Mouse (Mus musculus) CH12.LX (cell line): ENCODE measurements at regions not wholly inside any gene's neighbourhood (a gene's known extent, or its start where the extent isn't known, plus 50 kb on each side); places are given as distances from the start of the nearest gene placed in this dataset.

Experiments used
- DNase-seq: peaks from one replicate; pipeline ENCODE4 v3.0.0-alpha.2; 2013; ENCODE audit errors: extremely low read depth
- H3K27ac ChIP-seq: 2 replicates; pipeline ENCODE4 v1.5.1; 2012; ENCODE audit warnings: low read depth, mild to moderate bottlenecking, control low read depth, moderate library complexity; ENCODE audit not compliant: insufficient read depth
- H3K27me3 ChIP-seq: replicated peaks from 2 replicates; pipeline ENCODE3; 2012; ENCODE audit warnings: inconsistent platforms
- H3K36me3 ChIP-seq, 2 experiments: replicated peaks in 1 of 2; 2 replicates each; pipeline versions ENCODE3 to v1.6.1; 2012; ENCODE audit warnings: inconsistent platforms in 1 of 2, low read length in 1 of 2, mild to moderate bottlenecking in 1 of 2, mixed read lengths in 1 of 2, moderate library complexity in 1 of 2; ENCODE audit not compliant: control insufficient read depth in 1 of 2, insufficient read depth in 1 of 2
- H3K4me1 ChIP-seq, 2 experiments: 2 replicates each; pipeline ENCODE4 v1.6.1; 2012; ENCODE audit warnings: inconsistent platforms in 1 of 2, moderate library complexity in 1 of 2; ENCODE audit not compliant: insufficient read depth in 2 of 2, control insufficient read depth in 1 of 2
- H3K4me2 ChIP-seq: 2 replicates; pipeline ENCODE4 v1.6.1; 2012; ENCODE audit warnings: low read depth, mild to moderate bottlenecking, control low read depth; ENCODE audit not compliant: poor library complexity, insufficient read depth, severe bottlenecking
- H3K4me3 ChIP-seq, 3 experiments: fragments of 150-350 bp in 1 of 3; sonication (generic) in 1 of 3; replicated peaks in 1 of 3; 2 replicates each; pipeline versions ENCODE3 to v1.5.1; 2011 to 2012; ENCODE audit warnings: low read depth in 2 of 3, low read length in 2 of 3, mild to moderate bottlenecking in 2 of 3, moderate library complexity in 2 of 3, control low read depth in 1 of 3, improper control_type of control experiment in 1 of 3, inconsistent platforms in 1 of 3, mixed read lengths in 1 of 3; ENCODE audit not compliant: poor library complexity in 1 of 3
- H3K79me2 ChIP-seq: replicated peaks from 2 replicates; pipeline ENCODE4 v1.6.1; 2012; ENCODE audit warnings: mild to moderate bottlenecking, moderate library complexity; ENCODE audit not compliant: control insufficient read depth, poor library complexity, insufficient read depth, severe bottlenecking; ENCODE audit errors: extremely low read depth
- H3K9ac ChIP-seq: 2 replicates; pipeline ENCODE4 v1.6.1; 2012; ENCODE audit warnings: low read depth, mild to moderate bottlenecking, control low read depth, moderate library complexity; ENCODE audit not compliant: insufficient read depth
- H3K9me3 ChIP-seq: replicated peaks from 2 replicates; pipeline ENCODE3; 2012; ENCODE audit warnings: low read length, inconsistent platforms, mixed read lengths
- BHLHE40 ChIP-seq: IDR thresholded peaks from 2 replicates; pipeline ENCODE4 v1.6.1; 2011; ENCODE audit warnings: mild to moderate bottlenecking, low read depth, low read length, improper control_type of control experiment
- CTCF ChIP-seq, 2 experiments: IDR thresholded peaks in 1 of 2; conservative IDR thresholded peaks in 1 of 2; 2 replicates each; pipeline ENCODE4 v1.5.1; 2011 to 2012; ENCODE audit warnings: low read depth in 2 of 2, low read length in 2 of 2, improper control_type of control experiment in 1 of 2, inconsistent platforms in 1 of 2, mild to moderate bottlenecking in 1 of 2, moderate library complexity in 1 of 2
- ELF1 ChIP-seq: IDR thresholded peaks from 2 replicates; pipeline ENCODE4 v1.6.1; 2014; ENCODE audit warnings: low read depth, mild to moderate bottlenecking, inconsistent platforms, low read length, improper control_type of control experiment
- EP300 ChIP-seq: IDR thresholded peaks from 2 replicates; pipeline ENCODE4 v1.6.1; 2011; ENCODE audit warnings: low read length, improper control_type of control experiment
- GABPA ChIP-seq: IDR thresholded peaks from 2 replicates; pipeline ENCODE4 v1.6.1; 2012; ENCODE audit warnings: low read depth, low read length, improper control_type of control experiment, inconsistent platforms; ENCODE audit not compliant: insufficient replicate concordance
- HCFC1 ChIP-seq: IDR thresholded peaks from 2 replicates; pipeline ENCODE4 v1.6.1; 2012; ENCODE audit warnings: low read depth, mild to moderate bottlenecking, inconsistent platforms, low read length, improper control_type of control experiment
- IRF4 ChIP-seq: IDR thresholded peaks from 2 replicates; pipeline ENCODE4 v1.6.1; 2014; ENCODE audit warnings: low read depth, mild to moderate bottlenecking, inconsistent platforms, low read length, improper control_type of control experiment
- JUN ChIP-seq: IDR thresholded peaks from 2 replicates; pipeline ENCODE4 v1.6.1; 2011; ENCODE audit warnings: low read depth, mild to moderate bottlenecking, low read length, improper control_type of control experiment, moderate library complexity; ENCODE audit not compliant: insufficient read depth
- KAT2A ChIP-seq: IDR thresholded peaks from 2 replicates; pipeline ENCODE4 v1.6.1; 2012; ENCODE audit warnings: low read length, improper control_type of control experiment, inconsistent platforms; ENCODE audit not compliant: insufficient replicate concordance
- MAFK ChIP-seq: IDR thresholded peaks from 2 replicates; pipeline ENCODE4 v1.6.1; 2011; ENCODE audit warnings: low read length, improper control_type of control experiment; ENCODE audit not compliant: insufficient replicate concordance
- MAX ChIP-seq: IDR thresholded peaks from 2 replicates; pipeline ENCODE4 v1.6.1; 2011; ENCODE audit warnings: low read length, improper control_type of control experiment
- MAZ ChIP-seq: IDR thresholded peaks from 2 replicates; pipeline ENCODE4 v1.6.1; 2012; ENCODE audit warnings: low read depth, mild to moderate bottlenecking, inconsistent platforms, low read length, improper control_type of control experiment, moderate library complexity
- MEF2A ChIP-seq: IDR thresholded peaks from 2 replicates; pipeline ENCODE4 v1.6.1; 2014; ENCODE audit warnings: low read depth, mild to moderate bottlenecking, inconsistent platforms, low read length, improper control_type of control experiment, borderline replicate concordance
- MXI1 ChIP-seq: IDR thresholded peaks from 2 replicates; pipeline ENCODE4 v1.6.1; 2011; ENCODE audit warnings: mild to moderate bottlenecking, low read depth, low read length, improper control_type of control experiment
- PAX5 ChIP-seq: IDR thresholded peaks from 2 replicates; pipeline ENCODE4 v1.6.1; 2012; ENCODE audit warnings: low read length, inconsistent platforms, mixed read lengths
- POLR2A ChIP-seq: IDR thresholded peaks from 2 replicates; pipeline ENCODE4 v1.6.1; 2011; ENCODE audit warnings: low read depth, mild to moderate bottlenecking, improper control_type of control experiment, low read length
- POLR2AphosphoS2 ChIP-seq: IDR thresholded peaks from 2 replicates; pipeline ENCODE4 v1.6.1; 2011; ENCODE audit warnings: low read depth, low read length, improper control_type of control experiment
- RAD21 ChIP-seq: IDR thresholded peaks from 2 replicates; pipeline ENCODE4 v1.6.1; 2011; ENCODE audit warnings: low read depth, mild to moderate bottlenecking, low read length, improper control_type of control experiment, moderate library complexity
- RCOR1 ChIP-seq: conservative IDR thresholded peaks from 2 replicates; pipeline ENCODE4 v1.6.1; 2012; ENCODE audit warnings: low read depth, mild to moderate bottlenecking, inconsistent platforms, low read length, improper control_type of control experiment
- SIN3A ChIP-seq: IDR thresholded peaks from 2 replicates; pipeline ENCODE4 v1.6.1; 2012; ENCODE audit warnings: low read length, improper control_type of control experiment, inconsistent platforms
- SMC3 ChIP-seq: IDR thresholded peaks from 2 replicates; pipeline ENCODE4 v1.6.1; 2011; ENCODE audit warnings: low read depth, low read length, improper control_type of control experiment
- TCF12 ChIP-seq: IDR thresholded peaks from 2 replicates; pipeline ENCODE4 v1.6.1; 2014; ENCODE audit warnings: low read depth, mild to moderate bottlenecking, inconsistent platforms, low read length, improper control_type of control experiment
- USF2 ChIP-seq: conservative IDR thresholded peaks from 2 replicates; pipeline ENCODE4 v1.6.1; 2011; ENCODE audit warnings: low read depth, low read length, improper control_type of control experiment
- ZC3H11A ChIP-seq: IDR thresholded peaks from 2 replicates; pipeline ENCODE4 v1.6.1; 2012; ENCODE audit warnings: low read depth, mild to moderate bottlenecking, inconsistent platforms, low read length, improper control_type of control experiment
- ZMIZ1 ChIP-seq: IDR thresholded peaks from 2 replicates; pipeline ENCODE4 v1.6.1; 2012; ENCODE audit warnings: low read depth, mild to moderate bottlenecking, inconsistent platforms, low read length, improper control_type of control experiment
- dilution Hi-C: fragments of 300-500 bp; cut with MboI; formaldehyde crosslinking; loops from 2 replicates; pipeline ENCODE4 v1.14.3; 2020; ENCODE audit warnings: low sequenced_read_pairs; ENCODE audit not compliant: extremely low pct_unique_long_range_greater_than_20kb, extremely low pct_ligation_motif_present
- in situ Hi-C: fragments of 300-500 bp; cut with MboI; formaldehyde crosslinking; loops from 3 replicates; pipeline ENCODE4 v1.14.3; 2019; ENCODE audit warnings: low sequenced_read_pairs, low pct_ligation_motif_present, low pct_unique_long_range_greater_than_20kb, mixed read lengths

DNA sequence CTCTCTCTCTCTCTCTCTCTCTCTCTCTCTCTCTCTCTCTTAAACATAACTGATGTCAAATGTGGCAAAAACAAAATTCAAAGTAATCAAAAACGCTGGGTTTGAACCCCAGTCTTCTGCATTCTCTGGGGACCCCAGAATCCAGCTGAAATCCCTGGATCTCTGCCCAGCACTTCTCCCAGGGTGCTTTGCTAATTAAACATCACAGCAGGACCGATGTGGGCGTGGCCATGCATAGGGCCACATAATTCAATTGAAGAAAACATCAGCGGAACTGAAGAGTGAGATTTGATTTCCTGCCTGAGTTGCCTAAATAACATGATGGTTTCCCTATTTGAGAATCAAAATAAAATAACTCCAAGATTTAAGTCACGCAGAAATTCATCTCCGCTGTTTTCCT is 84.9 kb upstream of the Daam1 start:
- Histone ChIP-seq H3K9me3 (no peaks in the 10 kb centered on the region), H3K4me1 (0 out of 4 replicates have a peak, but pooled peaks cover 0 to 6% of the 10 kb centered on the region in 2 experiments), H3K4me2 (no peak overlapping the region), H3K27ac (no peak overlapping the region), H3K4me3 (no peak overlapping the region), H3K79me2 (no peaks in the 10 kb centered on the region), H3K9ac (no peak overlapping the region), H3K27me3 (no peaks in the 10 kb centered on the region), H3K36me3 (no peaks in the 10 kb centered on the region)
- in situ Hi-C loops (no loop called here), dilution Hi-C loops (no loop called here)
- no peak for TF ChIP-seq ZMIZ1
- TF ChIP-seq ZC3H11A = no peak
- no peak for TF ChIP-seq TCF12
- no peak for TF ChIP-seq IRF4
- TF ChIP-seq MXI1 = no peak
- no peak for TF ChIP-seq POLR2A
- TF ChIP-seq RCOR1 = no peak
- TF ChIP-seq POLR2AphosphoS2 = no peak
- TF ChIP-seq GABPA = no peak
- no peak for TF ChIP-seq RAD21
- TF ChIP-seq SMC3 = no peak
- no peak for TF ChIP-seq BHLHE40
- TF ChIP-seq MEF2A = no peak
- no peak for TF ChIP-seq PAX5
- TF ChIP-seq KAT2A = no peak
- TF ChIP-seq HCFC1 = no peak
- DNase-seq = no peak

DNA sequence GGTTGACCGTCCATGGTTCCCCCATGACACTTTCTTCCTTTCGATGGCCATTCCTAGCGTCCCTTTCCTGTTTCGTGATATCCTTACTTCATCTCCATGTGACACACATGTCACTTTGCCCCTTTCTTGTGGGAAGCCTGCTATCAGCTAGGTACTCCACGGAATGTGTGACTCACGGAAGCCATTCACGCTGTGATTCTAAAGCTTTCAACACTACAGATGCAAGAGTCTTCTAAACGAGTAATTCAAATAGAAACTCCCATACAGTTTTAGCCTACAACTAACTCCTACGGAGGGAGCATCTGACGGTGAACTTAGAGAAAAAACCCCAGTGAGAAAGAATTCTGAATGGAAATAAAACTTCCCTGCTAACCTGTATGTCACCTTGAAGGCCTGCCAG is 83.5 kb upstream of the Daam1 start:
- Histone ChIP-seq H3K27me3 (no peaks in the 10 kb centered on the region), H3K9ac (no peak overlapping the region), H3K4me2 (no peak overlapping the region), H3K4me3 (no peak overlapping the region), H3K27ac (no peak overlapping the region), H3K4me1 (0 out of 4 replicates have a peak, but pooled peaks cover 0 to 6% of the 10 kb centered on the region in 2 experiments), H3K79me2 (no peaks in the 10 kb centered on the region), H3K36me3 (no peaks in the 10 kb centered on the region), H3K9me3 (no peaks in the 10 kb centered on the region)
- DNase-seq = no peak
- in situ Hi-C loops (no loop called here), dilution Hi-C loops (no loop called here)
- TF ChIP-seq IRF4 (no peak), PAX5 (no peak), MAX (no peak), BHLHE40 (no peak), ELF1 (no peak), EP300 (no peak), MXI1 (no peak), JUN (no peak), SIN3A (no peak), RAD21 (no peak), USF2 (no peak), MAFK (no peak), SMC3 (no peak), POLR2AphosphoS2 (no peak), CTCF (conservative IDR thresholded peaks at IDR 0.05 in 1 of 2, IDR thresholded peaks at IDR 0.05 in 1 of 2; ENCODE audit: low read depth in 2 of 2, low read length in 2 of 2) (no peak), MAZ (no peak)
